Mouse (Mus musculus): ENCODE data around the gene Mast3.

- no peak for TF ChIP-seq POLR2A (IDR thresholded peaks at IDR 0.05; ENCODE audit: extremely low read depth, insufficient read depth, low read length)
- TF ChIP-seq CTCF (IDR thresholded peaks at IDR 0.05; ENCODE audit: extremely low read depth, insufficient read depth, low read length), result no peak
Observed at GRCm38 (mm10) chr8:70730956-70731355, 73.9 kb downstream of the Mast3 start.

Measured in cortical plate, adult 2 months (tissue).